Mouse (Mus musculus): ENCODE measurements around the gene Pip5k1b. TPM values are rescaled to one million over a fixed set of nuclear protein-coding genes. Genes with fewer than 3 reads are reported as not detected.

Gene Pip5k1b
- 1.7 and 2.1 TPM in 2 replicates for polyA plus RNA-seq (2016; fragmentation: Nextera tagmentation; extraction: Ambion mirVana)

- Histone ChIP-seq H3K4me1 (peaks cover 51% of the 10 kb centered on the region), H3K36me3 (replicated peaks) (no peaks in the 10 kb centered on the region), H3K9me3 (no peaks in the 10 kb centered on the region), H3K4me3 (peak within 1 kb of the TSS; percentile 86), H3K27me3 (ENCODE audit: poor library complexity, severe bottlenecking) (peaks cover 58% of the 10 kb centered on the region), H3K27ac (peak within 1 kb of the TSS; percentile 92)
- DNase-seq (ENCODE audit: extremely low spot score, low spot score): peak; percentile 64
- under 1% methylated on average over 33 of the region's 39 CpGs for WGBS
Measured at GRCm38 (mm10) chr19:24555466-24555903, at the start of gene Pip5k1b. TSS of gene Pip5k1b (minus strand) at chr19:24555872.

- Histone ChIP-seq H3K27ac (no peak overlapping the region), H3K4me3 (no peak overlapping the region), H3K27me3 (ENCODE audit: poor library complexity, severe bottlenecking) (no peaks in the 10 kb centered on the region), H3K36me3 (replicated peaks) (no peaks in the 10 kb centered on the region), H3K9me3 (no peaks in the 10 kb centered on the region), H3K4me1 (0 out of 2 replicates have a peak, but pooled peaks cover 3% of the 10 kb centered on the region)
- WGBS: 90% methylated on average over 4 of the region's 4 CpGs
- no peak for DNase-seq (ENCODE audit: extremely low spot score, low spot score)
Measured at GRCm38 (mm10) chr19:24604105-24604504, 48.4 kb upstream of the Pip5k1b start.

- no peak overlapping the region for H3K27ac ChIP-seq
- DNase-seq (ENCODE audit: extremely low spot score, low spot score): no peak
- 94% methylated on average over 4 of the region's 4 CpGs for WGBS
- no peak overlapping the region for H3K4me3 ChIP-seq
- no peaks in the 10 kb centered on the region for H3K9me3 ChIP-seq
- H3K4me1 ChIP-seq: 0 out of 2 replicates have a peak, but pooled peaks cover 3% of the 10 kb centered on the region
- no peaks in the 10 kb centered on the region for H3K36me3 ChIP-seq (replicated peaks)
- H3K27me3 ChIP-seq (ENCODE audit: poor library complexity, severe bottlenecking): no peaks in the 10 kb centered on the region
Measured at GRCm38 (mm10) chr19:24603431-24603830, 47.8 kb upstream of the Pip5k1b start.

GRCm38 (mm10) chr19:24586726-24587125 is 31.1 kb upstream of the Pip5k1b start:
- Histone ChIP-seq H3K4me3 (no peak overlapping the region), H3K36me3 (replicated peaks) (no peaks in the 10 kb centered on the region), H3K9me3 (no peaks in the 10 kb centered on the region), H3K27ac (no peak overlapping the region), H3K4me1 (peaks cover 6% of the 10 kb centered on the region; the same call in 1 of the 2 replicates), H3K27me3 (ENCODE audit: poor library complexity, severe bottlenecking) (no peaks in the 10 kb centered on the region)
- 63% methylated on average over 2 of the region's 2 CpGs for WGBS
- no peak for DNase-seq (ENCODE audit: extremely low spot score, low spot score)

GRCm38 (mm10) chr19:24585171-24585570 is 29.5 kb upstream of the Pip5k1b start:
- WGBS: 94% methylated on average over 5 of the region's 5 CpGs
- no peak for DNase-seq (ENCODE audit: extremely low spot score, low spot score)
- no peaks in the 10 kb centered on the region for H3K27me3 ChIP-seq (ENCODE audit: poor library complexity, severe bottlenecking)
- no peaks in the 10 kb centered on the region for H3K36me3 ChIP-seq (replicated peaks)
- peaks cover 4% of the 10 kb centered on the region; the same call in 1 of the 2 replicates for H3K4me1 ChIP-seq
- no peak overlapping the region for H3K27ac ChIP-seq
- H3K4me3 ChIP-seq: no peak overlapping the region
- H3K9me3 ChIP-seq: no peaks in the 10 kb centered on the region

GRCm38 (mm10) chr19:24583956-24584355 is 28.3 kb upstream of the Pip5k1b start:
- Histone ChIP-seq H3K27ac (no peak overlapping the region), H3K4me1 (0 out of 2 replicates have a peak, but pooled peaks cover 2% of the 10 kb centered on the region), H3K4me3 (no peak overlapping the region), H3K9me3 (no peaks in the 10 kb centered on the region), H3K36me3 (replicated peaks) (no peaks in the 10 kb centered on the region), H3K27me3 (ENCODE audit: poor library complexity, severe bottlenecking) (no peaks in the 10 kb centered on the region)
- no peak for DNase-seq (ENCODE audit: extremely low spot score, low spot score)
- WGBS: 88% methylated on average over 8 of the region's 8 CpGs

GRCm38 (mm10) chr19:24576125-24576524 is 20.5 kb upstream of the Pip5k1b start:
- 93% methylated on average over 13 of the region's 13 CpGs for WGBS
- DNase-seq (ENCODE audit: extremely low spot score, low spot score): no peak
- no peak overlapping the region for H3K27ac ChIP-seq
- H3K4me1 ChIP-seq: 0 out of 2 replicates have a peak, but pooled peaks cover 3% of the 10 kb centered on the region
- no peaks in the 10 kb centered on the region for H3K27me3 ChIP-seq (ENCODE audit: poor library complexity, severe bottlenecking)
- H3K36me3 ChIP-seq (replicated peaks): no peaks in the 10 kb centered on the region
- H3K4me3 ChIP-seq: no peak overlapping the region
- H3K9me3 ChIP-seq: no peaks in the 10 kb centered on the region

GRCm38 (mm10) chr19:24571756-24572181 is 16.1 kb upstream of the Pip5k1b start:
- Histone ChIP-seq H3K9me3 (no peaks in the 10 kb centered on the region), H3K4me3 (no peak overlapping the region), H3K27me3 (ENCODE audit: poor library complexity, severe bottlenecking) (no peaks in the 10 kb centered on the region), H3K36me3 (replicated peaks) (no peaks in the 10 kb centered on the region), H3K27ac (no peak overlapping the region), H3K4me1 (0 out of 2 replicates have a peak, but pooled peaks cover 3% of the 10 kb centered on the region)
- DNase-seq (ENCODE audit: extremely low spot score, low spot score): no peak
- 41% methylated on average over 7 of the region's 7 CpGs for WGBS

GRCm38 (mm10) chr19:24570969-24571368 is 15.3 kb upstream of the Pip5k1b start:
- no peak for DNase-seq (ENCODE audit: extremely low spot score, low spot score)
- no peak overlapping the region for H3K4me3 ChIP-seq
- WGBS: 92% methylated on average over 8 of the region's 8 CpGs
- H3K9me3 ChIP-seq: no peaks in the 10 kb centered on the region
- H3K4me1 ChIP-seq: 0 out of 2 replicates have a peak, but pooled peaks cover 3% of the 10 kb centered on the region
- H3K27me3 ChIP-seq (ENCODE audit: poor library complexity, severe bottlenecking): no peaks in the 10 kb centered on the region
- H3K27ac ChIP-seq: no peak overlapping the region
- H3K36me3 ChIP-seq (replicated peaks): no peaks in the 10 kb centered on the region

GRCm38 (mm10) chr19:24557456-24557855 is 1.8 kb upstream of the Pip5k1b start:
- Histone ChIP-seq H3K4me1 (peaks cover 47% of the 10 kb centered on the region), H3K27me3 (ENCODE audit: poor library complexity, severe bottlenecking) (peaks cover 58% of the 10 kb centered on the region), H3K36me3 (replicated peaks) (no peaks in the 10 kb centered on the region), H3K27ac (no peak overlapping the region), H3K4me3 (peak overlapping the region; percentile 86), H3K9me3 (no peaks in the 10 kb centered on the region)
- WGBS: 2% methylated on average over 11 of the region's 11 CpGs
- peak; percentile 50 for DNase-seq (ENCODE audit: extremely low spot score, low spot score)

- DNase-seq (ENCODE audit: extremely low spot score, low spot score): no peak
- WGBS: 3% methylated on average over 12 of the region's 12 CpGs
- H3K4me3 ChIP-seq: peak overlapping the region; percentile 86
- no peaks in the 10 kb centered on the region for H3K36me3 ChIP-seq (replicated peaks)
- H3K27ac ChIP-seq: peak overlapping the region; percentile 92
- peaks cover 58% of the 10 kb centered on the region for H3K27me3 ChIP-seq (ENCODE audit: poor library complexity, severe bottlenecking)
- H3K9me3 ChIP-seq: no peaks in the 10 kb centered on the region
- H3K4me1 ChIP-seq: peaks cover 47% of the 10 kb centered on the region
Measured at GRCm38 (mm10) chr19:24556585-24556966, 904 bp upstream of the Pip5k1b start.

- WGBS: 4% methylated on average over 62 of the region's 74 CpGs
- Histone ChIP-seq H3K27ac (peak overlapping the region; percentile 92), H3K9me3 (no peaks in the 10 kb centered on the region), H3K4me1 (peaks cover 51% of the 10 kb centered on the region), H3K36me3 (replicated peaks) (no peaks in the 10 kb centered on the region), H3K27me3 (ENCODE audit: poor library complexity, severe bottlenecking) (peaks cover 58% of the 10 kb centered on the region), H3K4me3 (peak overlapping the region; percentile 86)
- peak; percentile 79 for DNase-seq (ENCODE audit: extremely low spot score, low spot score)
Measured at GRCm38 (mm10) chr19:24555904-24556584, 372 bp upstream of the Pip5k1b start.

- Histone ChIP-seq H3K4me1 (peaks cover 51% of the 10 kb centered on the region), H3K9me3 (no peaks in the 10 kb centered on the region), H3K27me3 (ENCODE audit: poor library complexity, severe bottlenecking) (peaks cover 58% of the 10 kb centered on the region), H3K4me3 (peak overlapping the region; percentile 86), H3K27ac (peak overlapping the region; percentile 92), H3K36me3 (replicated peaks) (no peaks in the 10 kb centered on the region)
- DNase-seq (ENCODE audit: extremely low spot score, low spot score): peak; percentile 26
- WGBS: under 1% methylated on average over 19 of the region's 19 CpGs
Measured at GRCm38 (mm10) chr19:24554911-24555465, 684 bp downstream of the Pip5k1b start.

All from forebrain, embryonic 10.5 days (tissue).